Comparison of ENCODE assay signal across 15 mouse cellular contexts in genomic region chr10:94567915-94568314, GRCm38 (mm10).
DNase-seq lines count a peak whose midpoint lies in the region; ATAC-seq and TF ChIP-seq lines count a peak whose summit lies in the region.
"Had no signal": no experiment of that assay in that cellular context is flagged by ENCODE, and none has a peak within 500 bp of the region (broad histone marks: within the 10 kb centered on the region; RNA-seq: fewer than 3 reads in every experiment).

No protein-coding gene starts in this region.

- peak; percentile 58 for DNase-seq in urinary bladder, postnatal 14 days (ENCODE audit: low spot score)
- DNase-seq in urinary bladder, postnatal 10 days (ENCODE audit: low spot score): no peak
- peak; percentile 48 for DNase-seq in cerebellum, adult 9-10 months
- DNase-seq in stomach, postnatal 0 days (ENCODE audit: low spot score): peak; percentile 62
- DNase-seq in layer of hippocampus, postnatal 14 days (ENCODE audit: low spot score in 2 of 2): no peak
- DNase-seq: layer of hippocampus, postnatal 36 days; lung, embryonic 14.5 days; thymus, adult 2 months had no signal

- no peak overlapping the region for H3K27ac ChIP-seq in intestine, embryonic 15.5 days
- no peak overlapping the region for H3K27ac ChIP-seq in intestine, postnatal 0 days (ENCODE audit: low read depth, low read length)
- H3K27ac ChIP-seq in stomach, postnatal 0 days (replicated peaks): peak overlapping the region; percentile 58
- H3K27ac ChIP-seq: kidney, postnatal 0 days; neural tube, embryonic 15.5 days had no signal

- no peak overlapping the region for H3K4me2 ChIP-seq in intestine, embryonic 15.5 days (replicated peaks)
- H3K4me2 ChIP-seq in intestine, postnatal 0 days (replicated peaks; ENCODE audit: low read depth): no peak overlapping the region
- no peak overlapping the region for H3K4me2 ChIP-seq in stomach, postnatal 0 days (replicated peaks; ENCODE audit: low read depth)
- H3K4me2 ChIP-seq: lung, embryonic 14.5 days; neural tube, embryonic 15.5 days had no signal

- TF ChIP-seq CTCF in intestine, postnatal 0 days (IDR thresholded peaks at IDR 0.05; ENCODE audit: low read depth): no peak
- TF ChIP-seq CTCF in stomach, postnatal 0 days (IDR thresholded peaks at IDR 0.05; ENCODE audit: low read depth): no peak

- H3K9me3 ChIP-seq in intestine, embryonic 15.5 days: no peaks in the 10 kb centered on the region
- H3K9me3 ChIP-seq in intestine, postnatal 0 days (ENCODE audit: control insufficient read depth): no peaks in the 10 kb centered on the region
- no peaks in the 10 kb centered on the region for H3K9me3 ChIP-seq in stomach, postnatal 0 days (ENCODE audit: control insufficient read depth, low read length)
- H3K9me3 ChIP-seq: neural tube, embryonic 15.5 days had no signal

- no peak overlapping the region for H3K4me3 ChIP-seq in intestine, embryonic 15.5 days (replicated peaks)
- no peak overlapping the region for H3K4me3 ChIP-seq in intestine, postnatal 0 days (ENCODE audit: low read depth, low read length)
- H3K4me3 ChIP-seq in stomach, postnatal 0 days (ENCODE audit: low read depth, low read length): no peak overlapping the region
- H3K4me3 ChIP-seq: megakaryocyte, embryonic 14.5 days; neural tube, embryonic 15.5 days had no signal

- H3K9ac ChIP-seq in intestine, embryonic 15.5 days: no peak overlapping the region
- H3K9ac ChIP-seq in intestine, postnatal 0 days (ENCODE audit: low read depth, low read length): no peak overlapping the region
- no peak overlapping the region for H3K9ac ChIP-seq in stomach, postnatal 0 days (ENCODE audit: low read length)
- H3K9ac ChIP-seq: lung, embryonic 14.5 days; neural tube, embryonic 15.5 days had no signal

- H3K4me1 ChIP-seq in intestine, embryonic 15.5 days (replicated peaks): no peaks in the 10 kb centered on the region
- no peaks in the 10 kb centered on the region for H3K4me1 ChIP-seq in intestine, postnatal 0 days (replicated peaks; ENCODE audit: control insufficient read depth, insufficient read depth, low read length)
- no peaks in the 10 kb centered on the region for H3K4me1 ChIP-seq in stomach, postnatal 0 days (replicated peaks; ENCODE audit: control insufficient read depth, insufficient read depth)

- no peak for TF ChIP-seq EP300 in stomach, postnatal 0 days (optimal IDR thresholded peaks at IDR 0.05)

- no peaks in the 10 kb centered on the region for H3K36me3 ChIP-seq in intestine, embryonic 15.5 days
- H3K36me3 ChIP-seq in intestine, postnatal 0 days (ENCODE audit: control insufficient read depth, insufficient read depth): no peaks in the 10 kb centered on the region
- no peaks in the 10 kb centered on the region for H3K36me3 ChIP-seq in stomach, postnatal 0 days (ENCODE audit: control insufficient read depth, insufficient read depth, low read length)
- H3K36me3 ChIP-seq: neural tube, embryonic 15.5 days had no signal

- 62% methylated on average over 14 of the region's 14 CpGs for WGBS in intestine, embryonic 15.5 days
- 58% methylated on average over 14 of the region's 14 CpGs for WGBS in intestine, postnatal 0 days
- 38% methylated on average over 14 of the region's 14 CpGs for WGBS in stomach, postnatal 0 days

- 0 out of 2 replicates have a peak, but pooled peaks have one; percentile 22 for ATAC-seq in intestine, embryonic 15.5 days
- ATAC-seq in intestine, postnatal 0 days: no peak
- ATAC-seq in stomach, postnatal 0 days (ENCODE audit: low FRiP score, low TSS enrichment): peak; percentile 52
- no peak for ATAC-seq in CD4-positive, CD25-positive, alpha-beta regulatory T cell, adult 4 months
- ATAC-seq: inflammation-experienced regulatory T-cells, adult 6 months had no signal

- no peaks in the 10 kb centered on the region for H3K27me3 ChIP-seq in intestine, embryonic 15.5 days (replicated peaks)
- H3K27me3 ChIP-seq in intestine, postnatal 0 days (replicated peaks; ENCODE audit: control insufficient read depth, insufficient read depth, low read length): no peaks in the 10 kb centered on the region
- no peaks in the 10 kb centered on the region for H3K27me3 ChIP-seq in stomach, postnatal 0 days (ENCODE audit: control insufficient read depth, insufficient read depth, low read length)
- H3K27me3 ChIP-seq: neural tube, embryonic 15.5 days had no signal

Comparison
In these comparisons a context has a peak if more than half of its experiments do, and no peak if none do; other contexts are left out.
1. ATAC-seq: peak in intestine, embryonic 15.5 days (single experiment) and stomach, postnatal 0 days (single experiment); none in intestine, postnatal 0 days (single experiment) and CD4-positive, CD25-positive, alpha-beta regulatory T cell, adult 4 months (single experiment).
2. DNase-seq: peak in urinary bladder, postnatal 14 days (single experiment), cerebellum, adult 9-10 months (single experiment) and stomach, postnatal 0 days (single experiment); none in urinary bladder, postnatal 10 days (single experiment) and layer of hippocampus, postnatal 14 days (0 of 2).